Mouse (Mus musculus) gastrocnemius, postnatal 10 days (tissue): ENCODE results near the gene Slc6a19. TPM values are rescaled to one million over a fixed set of nuclear protein-coding genes. Genes with fewer than 3 reads are reported as not detected.
"Not testable (repeated sequence)": the region's sequence is repeated elsewhere in the genome, so short reads cannot be mapped to it uniquely, and the experiment has no call there.

Experiments
- DNase-seq: peaks from one replicate; pipeline ENCODE4 v3.0.0; 2021; ENCODE audit warnings: mixed read lengths
- long read RNA-seq, 2 experiments: library from polyadenylated mRNA; stranded (forward); transcript quantifications; one replicate each; pipeline ENCODE4 v2.0.0; 2021
- total RNA-seq, 2 experiments: library from RNA; stranded (reverse); gene quantifications; 2 replicates each; pipeline ENCODE4 v1.2.3; 2021

The Slc6a19 gene
- not detected for total RNA-seq
- long read RNA-seq, experiment 1: 0 reads
- long read RNA-seq, experiment 2: 0 reads

GRCm38 (mm10) chr13:73704694-73705325 lies at the start of gene Slc6a19:
Slc6a19 (minus strand) TSS chr13:73704865.
- no peak for DNase-seq

- no peak for DNase-seq
Observed at GRCm38 (mm10) chr13:73751284-73751683, 46.6 kb upstream of the Slc6a19 start.

- DNase-seq: no peak
Observed at GRCm38 (mm10) chr13:73750435-73750834, 45.8 kb upstream of the Slc6a19 start.

- DNase-seq: no peak
Observed at GRCm38 (mm10) chr13:73748663-73749440, 44.2 kb upstream of the Slc6a19 start.

- DNase-seq: no peak
Observed at GRCm38 (mm10) chr13:73743662-73744061, 39.0 kb upstream of the Slc6a19 start.

- DNase-seq: no peak
Observed at GRCm38 (mm10) chr13:73742944-73743343, 38.3 kb upstream of the Slc6a19 start.

- not testable (repeated sequence) for DNase-seq
Observed at GRCm38 (mm10) chr13:73740399-73740944, 35.8 kb upstream of the Slc6a19 start.

- DNase-seq: no peak
Observed at GRCm38 (mm10) chr13:73736943-73737342, 32.3 kb upstream of the Slc6a19 start.

GRCm38 (mm10) chr13:73735928-73736327 lies 31.3 kb upstream of the Slc6a19 start:
- no peak for DNase-seq

- no peak for DNase-seq
Observed at GRCm38 (mm10) chr13:73735270-73735669, 30.6 kb upstream of the Slc6a19 start.

- DNase-seq: no peak
Observed at GRCm38 (mm10) chr13:73734379-73734778, 29.7 kb upstream of the Slc6a19 start.

GRCm38 (mm10) chr13:73732742-73733700 lies 28.4 kb upstream of the Slc6a19 start, which contains the start of gene Slc12a7:
Slc12a7 (plus strand) TSS chr13:73733094.
- DNase-seq: no peak

GRCm38 (mm10) chr13:73732235-73732634 lies 27.6 kb upstream of the Slc6a19 start:
- no peak for DNase-seq

GRCm38 (mm10) chr13:73730913-73731312 lies 26.2 kb upstream of the Slc6a19 start:
- no peak for DNase-seq

- DNase-seq: no peak
Observed at GRCm38 (mm10) chr13:73728633-73729032, 24.0 kb upstream of the Slc6a19 start.

- DNase-seq: no peak
Observed at GRCm38 (mm10) chr13:73727621-73728025, 23.0 kb upstream of the Slc6a19 start.

GRCm38 (mm10) chr13:73725315-73725714 lies 20.6 kb upstream of the Slc6a19 start:
- no peak for DNase-seq

- peak; percentile 25 for DNase-seq
Observed at GRCm38 (mm10) chr13:73723081-73723668, 18.5 kb upstream of the Slc6a19 start.

GRCm38 (mm10) chr13:73720241-73720640 lies 15.6 kb upstream of the Slc6a19 start:
- DNase-seq: no peak

- peak; percentile 85 for DNase-seq
Observed at GRCm38 (mm10) chr13:73718225-73718624, 13.6 kb upstream of the Slc6a19 start.

GRCm38 (mm10) chr13:73714020-73714419 lies 9.4 kb upstream of the Slc6a19 start:
- DNase-seq: no peak

GRCm38 (mm10) chr13:73713204-73713603 lies 8.5 kb upstream of the Slc6a19 start:
- DNase-seq: no peak
